Mouse (Mus musculus) cerebellum, adult 2 months (tissue): Measurements from ENCODE around the gene Zan. TPM values are rescaled to one million over a fixed set of nuclear protein-coding genes. Genes with fewer than 3 reads are reported as not detected.
A peak's percentile ranks its signal among the peaks of the same experiment; 100 is the strongest.

ENCODE experiments used
- DNase-seq, 2 experiments: peaks; one replicate each; pipeline ENCODE4 v3.0.0; 2021
- H3K27ac ChIP-seq: fragments of 200-500 bp; 2 replicates; pipeline ENCODE4 v1.5.1; 2012; ENCODE audit warnings: low read length, control low read depth, inconsistent platforms; ENCODE audit not compliant: insufficient read depth
- H3K27me3 ChIP-seq: fragments of 200-500 bp; 2 replicates; pipeline ENCODE4 v1.6.1; 2012; ENCODE audit warnings: inconsistent platforms, mild to moderate bottlenecking, low read length, moderate library complexity; ENCODE audit not compliant: control insufficient read depth, insufficient read depth
- H3K4me1 ChIP-seq: fragments of 200-500 bp; 2 replicates; pipeline ENCODE4 v1.6.1; 2011; ENCODE audit warnings: low read length; ENCODE audit not compliant: control insufficient read depth, insufficient read depth
- H3K4me3 ChIP-seq: fragments of 200-500 bp; replicated peaks from 2 replicates; pipeline ENCODE3; 2011; ENCODE audit warnings: mild to moderate bottlenecking, low read depth, low read length, control low read depth; ENCODE audit not compliant: insufficient read depth
- CTCF ChIP-seq: fragments of 200-500 bp; IDR thresholded peaks from 2 replicates; pipeline ENCODE4 v1.5.1; 2011; ENCODE audit warnings: low read depth, mild to moderate bottlenecking, control low read depth, low read length, moderate library complexity, borderline replicate concordance; ENCODE audit not compliant: insufficient read depth
- POLR2A ChIP-seq: fragments of 200-500 bp; IDR thresholded peaks from 2 replicates; pipeline ENCODE4 v1.6.1; 2011; ENCODE audit warnings: low read length, control low read depth, borderline replicate concordance; ENCODE audit not compliant: insufficient read depth
- WGBS: fragments of 180-500 bp; shearing (Covaris S2); methylation state at CpG from one replicate; pipeline ENCODE4 v1.1.7; 2018; 5-methylcytosine and 5-hydroxymethylcytosine counted together
- polyA plus RNA-seq: library from polyadenylated mRNA; depleted of rRNA; stranded (reverse); fragments of >200 nt; gene quantifications from 2 replicates; pipeline ENCODE4 v1.2.3, GENCODE M21; 2012

Zan gene
- polyA plus RNA-seq, 1 experiment = 0.31 TPM

DNA sequence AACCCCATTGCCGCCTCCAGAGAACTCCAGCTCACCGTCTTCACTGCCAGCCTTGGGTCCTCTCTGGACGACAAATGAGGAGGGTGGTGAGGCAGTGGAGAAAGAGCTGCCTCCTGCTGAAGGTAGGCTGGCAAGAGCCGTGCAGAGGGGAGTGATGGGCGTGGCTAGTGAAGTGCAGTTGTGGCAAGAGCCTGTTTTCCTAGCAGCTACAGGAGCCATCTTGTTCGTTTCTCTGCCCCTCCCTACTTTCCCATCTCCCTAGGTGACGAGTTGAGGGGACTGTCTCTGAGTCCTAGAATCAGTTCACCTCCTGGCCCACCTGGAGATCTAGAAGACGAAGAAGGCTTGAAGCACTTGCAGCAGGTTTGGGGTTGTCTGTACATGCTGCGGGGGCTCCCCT lies 45.0 kb upstream of the Zan start:
- TF ChIP-seq CTCF (no peak), POLR2A (no peak)
- DNase-seq = no peak
- H3K4me1 ChIP-seq = peaks cover 11% of the 10 kb centered on the region; the same call in 1 of the 2 replicates
- H3K27me3 ChIP-seq = no peaks in the 10 kb centered on the region
- H3K27ac ChIP-seq = no peak overlapping the region
- H3K4me3 ChIP-seq = no peak overlapping the region
- WGBS = 76% methylated on average over 9 of the region's 9 CpGs

GRCm38 (mm10) chr5:137519691-137520550 lies 43.1 kb upstream of the Zan start:
- Histone ChIP-seq H3K4me1 (peaks cover 4% of the 10 kb centered on the region), H3K27ac (no peak overlapping the region), H3K27me3 (no peaks in the 10 kb centered on the region), H3K4me3 (no peak overlapping the region)
- TF ChIP-seq CTCF = no peak
- TF ChIP-seq POLR2A = no peak
- DNase-seq = peak in 1 of 2 experiments; percentile 15
- 58% methylated on average over 27 of the region's 27 CpGs for WGBS

DNA sequence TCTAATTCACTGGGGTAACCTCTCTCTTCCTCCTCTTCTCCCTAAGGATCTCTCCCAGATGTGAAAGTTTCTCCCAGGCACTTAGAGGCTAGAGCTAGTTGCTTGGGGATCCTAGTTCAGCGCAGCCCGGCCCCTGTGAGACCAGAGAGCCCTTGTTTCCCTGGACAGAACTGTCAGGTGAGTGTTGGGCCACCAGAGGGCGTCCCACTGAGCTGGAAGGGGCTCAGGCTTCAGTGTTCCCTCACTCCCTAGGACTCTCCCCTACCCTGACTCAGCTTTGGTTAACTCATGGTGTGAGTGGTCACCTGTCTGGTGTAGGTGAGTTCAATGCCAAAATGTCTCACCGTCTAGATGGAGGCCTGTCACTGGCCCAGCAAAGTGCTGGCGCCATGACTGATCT lies 41.6 kb upstream of the Zan start, which contains the start of gene Gigyf1:
TSS of gene Gigyf1 (plus strand) at position 113 of the 400 bp plus-strand sequence.
- Histone ChIP-seq H3K4me1 (peaks cover 15% of the 10 kb centered on the region), H3K4me3 (no peak within 1 kb of the TSS), H3K27ac (no peak within 1 kb of the TSS), H3K27me3 (no peaks in the 10 kb centered on the region)
- TF ChIP-seq POLR2A (no peak), CTCF (peak; percentile 62)
- peak in 1 of 2 experiments; percentile 51 for DNase-seq
- 49% methylated on average over 5 of the region's 5 CpGs for WGBS

DNA sequence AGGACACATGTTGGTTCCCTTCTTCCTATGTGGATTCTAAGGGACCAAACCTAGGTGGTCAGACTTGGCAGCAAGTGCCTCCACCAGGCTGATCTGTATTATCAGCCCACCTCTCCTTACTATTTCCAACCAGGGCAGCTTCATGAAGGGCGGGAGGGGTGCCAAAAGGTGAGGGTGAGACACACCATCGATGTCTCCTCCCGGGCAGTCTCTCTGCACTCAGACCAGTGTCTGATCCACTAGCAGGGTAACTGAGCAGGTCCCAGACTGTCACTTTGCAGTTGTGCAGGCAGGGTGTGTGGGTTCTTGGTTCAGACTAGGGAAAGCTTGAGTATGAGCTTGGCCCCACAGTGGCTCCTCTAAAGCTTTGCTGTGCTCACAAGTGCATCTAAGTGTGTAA lies 37.9 kb upstream of the Zan start:
- no peak overlapping the region for H3K4me3 ChIP-seq
- peak in 1 of 2 experiments; percentile 30 for DNase-seq
- WGBS = 37% methylated on average over 3 of the region's 3 CpGs
- H3K27me3 ChIP-seq = no peaks in the 10 kb centered on the region
- H3K27ac ChIP-seq = no peak overlapping the region
- TF ChIP-seq CTCF = no peak
- no peak for TF ChIP-seq POLR2A
- H3K4me1 ChIP-seq = peaks cover 12% of the 10 kb centered on the region

DNA sequence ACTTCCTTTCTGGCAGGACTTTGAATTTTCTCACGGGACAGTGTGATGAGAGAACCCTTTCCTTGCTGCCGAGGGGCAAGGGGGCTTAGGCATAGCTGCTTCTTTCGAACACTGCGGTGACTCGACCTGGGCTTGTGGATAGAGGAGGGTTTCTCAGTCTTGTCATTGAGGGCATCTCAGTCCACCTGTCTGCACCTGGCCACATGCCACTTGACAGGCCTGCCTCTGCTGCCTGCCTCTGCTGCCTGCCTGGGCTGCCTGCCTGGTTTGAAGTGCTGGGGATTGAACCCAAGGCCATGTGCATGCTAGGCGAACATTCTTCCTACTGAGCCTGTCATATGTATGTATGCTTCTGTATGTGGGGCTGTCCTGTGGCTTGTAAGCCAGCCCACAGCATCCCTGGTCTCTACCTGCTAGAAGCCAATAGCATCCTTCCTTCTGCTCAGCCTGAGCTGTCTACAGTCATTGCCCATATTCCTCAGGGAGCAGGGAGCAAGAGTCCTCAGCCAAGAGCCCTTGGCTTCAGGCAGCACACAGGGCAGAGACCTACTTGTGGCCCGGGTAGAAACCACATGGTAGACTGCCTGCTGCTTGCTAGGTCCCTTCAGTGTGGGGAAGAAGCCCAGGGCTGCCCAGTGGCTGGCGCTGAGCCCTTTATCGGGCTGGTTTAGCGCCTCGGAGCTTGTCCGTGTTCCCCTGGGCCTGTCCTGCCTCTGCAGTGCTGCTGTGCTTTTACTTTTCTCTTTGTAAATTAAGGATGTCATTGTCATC lies 37.3 kb upstream of the Zan start:
- no peak overlapping the region for H3K4me3 ChIP-seq
- H3K27me3 ChIP-seq = no peaks in the 10 kb centered on the region
- H3K27ac ChIP-seq = 0 out of 2 replicates have a peak overlapping the region, but pooled peaks have one; percentile 17
- DNase-seq = peak; percentile 63 to 67
- TF ChIP-seq POLR2A (no peak), CTCF (no peak)
- peaks cover 12% of the 10 kb centered on the region for H3K4me1 ChIP-seq
- 32% methylated on average over 12 of the region's 12 CpGs for WGBS

DNA sequence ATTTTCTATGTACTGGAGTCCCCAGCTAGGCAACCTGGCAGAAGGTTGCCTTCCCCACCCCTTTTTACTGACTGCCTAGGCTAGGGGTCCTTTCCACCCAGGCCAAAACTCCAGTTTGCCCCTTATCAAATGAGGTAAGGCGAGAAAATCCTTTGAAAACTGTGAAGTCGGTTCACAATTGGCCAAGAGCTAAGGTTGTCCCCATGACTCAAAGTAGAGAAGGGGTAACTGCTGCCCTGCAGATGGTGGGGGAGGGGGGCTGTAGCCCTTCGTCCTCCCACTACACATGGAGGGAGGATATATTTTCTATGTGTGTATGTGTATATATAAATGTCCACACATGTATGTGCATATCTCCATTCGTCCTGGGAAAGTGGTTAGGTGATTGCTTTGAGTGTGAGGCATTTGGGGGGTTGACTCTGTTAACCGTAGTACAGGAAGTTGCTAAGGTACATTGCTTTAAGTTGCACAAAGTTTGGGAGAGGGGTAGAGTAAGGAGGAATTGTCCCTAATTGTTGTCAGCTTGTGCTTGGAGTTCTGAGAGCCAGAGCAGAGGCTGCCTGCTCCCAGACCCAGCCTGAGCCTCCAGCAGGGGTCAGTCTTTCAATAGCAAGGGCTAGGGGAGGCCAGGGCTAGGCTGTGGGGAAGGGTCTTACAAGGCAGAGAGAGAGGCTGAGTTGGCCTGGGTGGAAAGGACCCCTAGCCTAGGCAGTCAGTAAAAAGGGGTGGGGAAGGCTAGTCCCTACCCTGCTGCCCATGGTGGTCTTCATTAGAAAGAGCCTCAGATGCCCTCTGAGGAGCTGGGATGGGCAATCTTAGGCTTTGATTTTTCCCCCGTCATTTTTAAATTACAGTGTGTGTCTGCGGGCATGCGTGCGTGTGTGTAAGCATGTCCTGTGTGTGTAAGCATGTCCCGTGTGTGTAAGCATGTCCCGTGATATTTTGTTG lies 36.3 kb upstream of the Zan start:
- Histone ChIP-seq H3K27me3 (no peaks in the 10 kb centered on the region), H3K27ac (no peak overlapping the region), H3K4me1 (peaks cover 12% of the 10 kb centered on the region), H3K4me3 (no peak overlapping the region)
- WGBS = 64% methylated on average over 11 of the region's 11 CpGs
- TF ChIP-seq CTCF = peak; percentile 51; the same call in 1 of the 2 replicates
- no peak for TF ChIP-seq POLR2A
- DNase-seq = peak; percentile 14 to 24

DNA sequence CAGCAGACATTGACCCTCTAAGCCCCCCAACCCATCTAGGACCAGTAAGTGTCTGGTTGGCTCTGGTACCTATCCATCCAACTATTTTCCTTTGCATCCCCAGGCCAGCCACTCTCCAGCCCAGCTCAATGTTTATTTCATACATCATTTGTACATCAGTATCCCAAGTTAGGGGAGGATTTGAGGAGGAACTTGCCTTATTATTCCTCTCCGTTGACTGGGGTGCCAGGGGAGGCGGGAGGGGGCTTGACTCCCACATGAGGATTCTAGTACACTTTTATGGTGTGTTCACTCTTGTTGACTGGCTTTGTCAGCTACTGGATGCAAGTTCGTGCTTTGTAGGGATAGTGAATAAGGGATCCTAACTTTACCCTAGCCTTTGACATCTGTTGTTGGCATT lies 34.8 kb upstream of the Zan start:
- peaks cover 12% of the 10 kb centered on the region for H3K4me1 ChIP-seq
- TF ChIP-seq CTCF = no peak
- no peak for TF ChIP-seq POLR2A
- 19% methylated on average over 3 of the region's 3 CpGs for WGBS
- peak in 1 of 2 experiments; percentile 14 for DNase-seq
- 0 out of 2 replicates have a peak overlapping the region, but pooled peaks have one; percentile 51 for H3K27ac ChIP-seq
- H3K4me3 ChIP-seq = peak overlapping the region; percentile 78
- H3K27me3 ChIP-seq = no peaks in the 10 kb centered on the region
